Mouse (Mus musculus) splenic B cell, adult 2 months (primary cell): Measurements from ENCODE around the gene Klk14.
"Not testable (repeated sequence)": the region's sequence is repeated elsewhere in the genome, so short reads cannot be mapped to it uniquely, and the experiment has no call there.

Source experiments
- DNase-seq: peaks from one replicate; pipeline ENCODE4 v3.0.0-alpha.2; 2011; ENCODE audit warnings: low read depth, low spot score
- H3K27me3 ChIP-seq: 2 replicates; pipeline ENCODE4 v1.6.1; 2012; ENCODE audit warnings: mild to moderate bottlenecking, low read length, moderate library complexity, mixed read lengths; ENCODE audit not compliant: control insufficient read depth, poor library complexity, insufficient read depth, severe bottlenecking
- H3K36me3 ChIP-seq: 2 replicates; pipeline ENCODE4 v1.6.1; 2012; ENCODE audit warnings: mild to moderate bottlenecking, low read length, moderate library complexity, mixed read lengths; ENCODE audit not compliant: control insufficient read depth, poor library complexity, insufficient read depth, severe bottlenecking

Klk14 gene

GRCm38 (mm10) chr7:43678517-43678916 is 11.7 kb upstream of the Klk14 start:
- H3K27me3 ChIP-seq = no peaks in the 10 kb centered on the region
- H3K36me3 ChIP-seq = peaks cover 10% of the 10 kb centered on the region; the same call in 1 of the 2 replicates
- peak; percentile 43 for DNase-seq

- peak; percentile 67 for DNase-seq
- peaks cover 9% of the 10 kb centered on the region; the same call in 1 of the 2 replicates for H3K36me3 ChIP-seq
- H3K27me3 ChIP-seq = no peaks in the 10 kb centered on the region
These were observed 9.3 kb upstream of the Klk14 start for GRCm38 (mm10) chr7:43680960-43681359.

GRCm38 (mm10) chr7:43682511-43682910 is 7.7 kb upstream of the Klk14 start:
- not testable (repeated sequence) for H3K36me3 ChIP-seq

GRCm38 (mm10) chr7:43685088-43685487 is 5.1 kb upstream of the Klk14 start:
- Histone ChIP-seq H3K36me3 (no peaks in the 10 kb centered on the region), H3K27me3 (no peaks in the 10 kb centered on the region)
- no peak for DNase-seq

More at GRCm38 (mm10) chr7:43682511-43682910, 7.7 kb upstream of the Klk14 start:
- DNase-seq, H3K27me3 ChIP-seq: not testable (repeated sequence)

GRCm38 (mm10) chr7:43710031-43710430 is 19.8 kb downstream of the Klk14 start:
- Histone ChIP-seq H3K27me3 (no peaks in the 10 kb centered on the region), H3K36me3 (no peaks in the 10 kb centered on the region)
- DNase-seq = no peak

- no peak for DNase-seq
- Histone ChIP-seq H3K36me3 (no peaks in the 10 kb centered on the region), H3K27me3 (no peaks in the 10 kb centered on the region)
These were observed 22.0 kb downstream of the Klk14 start, which contains the start of gene Klk13 for GRCm38 (mm10) chr7:43712267-43712666. Gene Klk13, plus strand, starts transcription at chr7:43712567.

GRCm38 (mm10) chr7:43712917-43713316 is 22.7 kb downstream of the Klk14 start:
- H3K27me3 ChIP-seq = no peaks in the 10 kb centered on the region
- DNase-seq = no peak
- H3K36me3 ChIP-seq = no peaks in the 10 kb centered on the region

GRCm38 (mm10) chr7:43713741-43714351 is 23.6 kb downstream of the Klk14 start:
- no peak for DNase-seq
- Histone ChIP-seq H3K27me3 (no peaks in the 10 kb centered on the region), H3K36me3 (no peaks in the 10 kb centered on the region)
